In genomic region chr10:80966296-80966695, GRCm38 (mm10) we compare ENCODE assay signal across 14 mouse cellular contexts. TPM values are rescaled to one million over a fixed set of nuclear protein-coding genes. Genes with fewer than 3 reads are reported as not detected.
DNase-seq lines count a peak whose midpoint lies in the region; ATAC-seq and TF ChIP-seq lines count a peak whose summit lies in the region.
"Had no signal": no experiment of that assay in that cellular context is flagged by ENCODE, and none has a peak within 500 bp of the region (broad histone marks: within the 10 kb centered on the region; RNA-seq: fewer than 3 reads in every experiment).

No protein-coding gene starts in this region.

- no peak for TF ChIP-seq CTCF in stomach, postnatal 0 days (IDR thresholded peaks at IDR 0.05; ENCODE audit: low read depth)

- H3K36me3 ChIP-seq in stomach, embryonic 15.5 days = no peaks in the 10 kb centered on the region
- H3K36me3 ChIP-seq in stomach, postnatal 0 days (ENCODE audit: control insufficient read depth, insufficient read depth, low read length) = no peaks in the 10 kb centered on the region
- H3K36me3 ChIP-seq in liver, embryonic 15.5 days (replicated peaks) = no peaks in the 10 kb centered on the region
- H3K36me3 ChIP-seq: G1E had no signal

- H3K9me3 ChIP-seq in stomach, embryonic 15.5 days = no peaks in the 10 kb centered on the region
- no peaks in the 10 kb centered on the region for H3K9me3 ChIP-seq in stomach, postnatal 0 days (ENCODE audit: control insufficient read depth, low read length)
- H3K9me3 ChIP-seq in liver, embryonic 15.5 days (replicated peaks) = no peaks in the 10 kb centered on the region
- H3K9me3 ChIP-seq: G1E had no signal

- 0 out of 2 replicates have a peak overlapping the region, but pooled peaks have one; percentile 1 for H3K27ac ChIP-seq in stomach, embryonic 15.5 days
- H3K27ac ChIP-seq in stomach, postnatal 0 days (replicated peaks) = no peak overlapping the region
- H3K27ac ChIP-seq in liver, embryonic 15.5 days (replicated peaks) = peak overlapping the region; percentile 29; the same call in 1 of the 2 replicates

- peak; percentile 82 to 88 for DNase-seq in adrenal gland, adult (ENCODE audit: inconsistent age in 2 of 2, low spot score in 1 of 2)
- DNase-seq in adrenal gland, postnatal 4 days (ENCODE audit: low spot score in 2 of 2) = no peak
- no peak for DNase-seq in stomach, postnatal 0 days (ENCODE audit: low spot score)
- DNase-seq in layer of hippocampus, adult 11-12 months (ENCODE audit: low spot score) = no peak
- DNase-seq in urinary bladder, adult 2 months (ENCODE audit: low spot score) = no peak
- no peak for DNase-seq in urinary bladder, postnatal 4 days (ENCODE audit: low spot score in 2 of 2)
- DNase-seq: cerebellum, adult 8-10 months; heart, postnatal 4 days; thymus, postnatal 25 days had no signal

- H3K4me1 ChIP-seq in stomach, embryonic 15.5 days = peaks cover 35% of the 10 kb centered on the region
- H3K4me1 ChIP-seq in stomach, postnatal 0 days (replicated peaks; ENCODE audit: control insufficient read depth, insufficient read depth) = peaks cover 12% of the 10 kb centered on the region
- peaks cover 38% of the 10 kb centered on the region for H3K4me1 ChIP-seq in liver, embryonic 15.5 days (replicated peaks)

- no peak overlapping the region for H3K9ac ChIP-seq in stomach, embryonic 15.5 days
- no peak overlapping the region for H3K9ac ChIP-seq in stomach, postnatal 0 days (ENCODE audit: low read length)
- H3K9ac ChIP-seq in liver, embryonic 15.5 days = no peak overlapping the region

- no peak overlapping the region for H3K4me2 ChIP-seq in stomach, embryonic 15.5 days
- H3K4me2 ChIP-seq in stomach, postnatal 0 days (replicated peaks; ENCODE audit: low read depth) = no peak overlapping the region
- no peak overlapping the region for H3K4me2 ChIP-seq in liver, embryonic 15.5 days

- TF ChIP-seq EP300 in stomach, postnatal 0 days (optimal IDR thresholded peaks at IDR 0.05) = no peak

- H3K4me3 ChIP-seq in stomach, embryonic 15.5 days (replicated peaks) = no peak overlapping the region
- H3K4me3 ChIP-seq in stomach, postnatal 0 days (ENCODE audit: low read depth, low read length) = no peak overlapping the region
- no peak overlapping the region for H3K4me3 ChIP-seq in liver, embryonic 15.5 days (replicated peaks)

- ATAC-seq in stomach, embryonic 15.5 days (ENCODE audit: insufficient read depth, low FRiP score, low read depth) = no peak
- ATAC-seq in stomach, postnatal 0 days (ENCODE audit: low FRiP score, low TSS enrichment) = no peak
- no peak for ATAC-seq in liver, embryonic 15.5 days (ENCODE audit: insufficient read depth)
- ATAC-seq: intestine, embryonic 16.5 days had no signal

- 31% methylated on average over 12 of the region's 12 CpGs for WGBS in stomach, embryonic 15.5 days
- 31% methylated on average over 12 of the region's 12 CpGs for WGBS in stomach, postnatal 0 days
- WGBS in liver, embryonic 15.5 days (ENCODE audit: insufficient replicate concordance) = 66% methylated on average over 12 of the region's 12 CpGs

- no peaks in the 10 kb centered on the region for H3K27me3 ChIP-seq in stomach, embryonic 15.5 days (replicated peaks)
- H3K27me3 ChIP-seq in stomach, postnatal 0 days (ENCODE audit: control insufficient read depth, insufficient read depth, low read length) = no peaks in the 10 kb centered on the region
- no peaks in the 10 kb centered on the region for H3K27me3 ChIP-seq in liver, embryonic 15.5 days

RNA-seq across cellular contexts. Expression of gene Gadd45b, which starts 36.4 kb away (rescaled TPM):
- total RNA-seq in adrenal gland, postnatal 4 days (2021) = 10 to 100 TPM; 10.9 to 11.1 TPM
- 33.6 TPM in 2 replicates for polyA plus RNA-seq in stomach, embryonic 15.5 days (2015; fragmentation: Nextera tagmentation; extraction: Ambion mirVana)
- 59.5 and 62.2 TPM in 2 replicates for polyA plus RNA-seq in stomach, postnatal 0 days (2015; fragmentation: Nextera tagmentation; extraction: Ambion mirVana)
- 3.8 and 4.0 TPM in 2 replicates for polyA plus RNA-seq in liver, embryonic 15.5 days (2015; fragmentation: Nextera tagmentation; extraction: Ambion mirVana)
- 17.9 and 29.9 TPM in 2 replicates for polyA plus RNA-seq in urinary bladder, adult 2 months (2012; rRNA removed)

RNA-seq across cellular contexts. Expression of gene Lmnb2, which starts 48.3 kb away (rescaled TPM):
- total RNA-seq in adrenal gland, postnatal 4 days (2021) = 10 to 100 TPM; 18.5 to 23.1 TPM
- 38.1 and 46.1 TPM in 2 replicates for polyA plus RNA-seq in stomach, embryonic 15.5 days (2015; fragmentation: Nextera tagmentation; extraction: Ambion mirVana)
- polyA plus RNA-seq in stomach, postnatal 0 days (2015; fragmentation: Nextera tagmentation; extraction: Ambion mirVana) = 12.0 and 12.4 TPM in 2 replicates
- 11.0 and 12.4 TPM in 2 replicates for polyA plus RNA-seq in liver, embryonic 15.5 days (2015; fragmentation: Nextera tagmentation; extraction: Ambion mirVana)
- 10.5 and 14.1 TPM in 2 replicates for polyA plus RNA-seq in urinary bladder, adult 2 months (2012; rRNA removed)

RNA-seq across cellular contexts. Expression of gene Gng7, which starts 48.4 kb away (rescaled TPM):
- total RNA-seq in adrenal gland, postnatal 4 days (2021) = 1 to 10 TPM; 5.4 to 6.7 TPM
- polyA plus RNA-seq in stomach, embryonic 15.5 days (2015; fragmentation: Nextera tagmentation; extraction: Ambion mirVana) = 4.8 and 4.9 TPM in 2 replicates
- 1.3 and 1.8 TPM in 2 replicates for polyA plus RNA-seq in stomach, postnatal 0 days (2015; fragmentation: Nextera tagmentation; extraction: Ambion mirVana)
- 0.36 and 0.41 TPM in 2 replicates for polyA plus RNA-seq in liver, embryonic 15.5 days (2015; fragmentation: Nextera tagmentation; extraction: Ambion mirVana)
- polyA plus RNA-seq in urinary bladder, adult 2 months (2012; rRNA removed) = 4.2 and 5.4 TPM in 2 replicates

RNA-seq across cellular contexts. Expression of gene Diras1, which starts 59.2 kb away (rescaled TPM):
- 1 to 10 TPM; 2.9 to 3.5 TPM for total RNA-seq in adrenal gland, postnatal 4 days (2021)
- polyA plus RNA-seq in stomach, embryonic 15.5 days (2015; fragmentation: Nextera tagmentation; extraction: Ambion mirVana) = 0.73 and 1.1 TPM in 2 replicates
- 0.40 and 0.42 TPM in 2 replicates for polyA plus RNA-seq in stomach, postnatal 0 days (2015; fragmentation: Nextera tagmentation; extraction: Ambion mirVana)
- polyA plus RNA-seq in liver, embryonic 15.5 days (2015; fragmentation: Nextera tagmentation; extraction: Ambion mirVana) = 0.07 TPM in 1 of 2 replicates, not detected in the other
- polyA plus RNA-seq in urinary bladder, adult 2 months (2012; rRNA removed) = 0.12 and 0.17 TPM in 2 replicates
- total RNA-seq: granulocyte monocyte progenitor cell, adult 5-6 weeks; heart, postnatal 4 days had no signal

Comparison
In these comparisons a context has a peak if more than half of its experiments do, and no peak if none do; other contexts are left out.
1. DNase-seq: peak in adrenal gland, adult (2 of 2); none in adrenal gland, postnatal 4 days (0 of 2), stomach, postnatal 0 days (single experiment), layer of hippocampus, adult 11-12 months (single experiment), urinary bladder, adult 2 months (single experiment) and urinary bladder, postnatal 4 days (0 of 2).